Mouse (Mus musculus) thymus, adult 18-20 months (tissue): ENCODE data around the gene Pank2.
"Not testable (repeated sequence)": the region's sequence is repeated elsewhere in the genome, so short reads cannot be mapped to it uniquely, and the experiment has no call there.

Source experiments
- DNase-seq, 2 experiments: peaks; one replicate each; pipeline ENCODE4 v3.0.0; 2022; ENCODE audit warnings: mixed read lengths in 2 of 2

Gene Pank2

DNA sequence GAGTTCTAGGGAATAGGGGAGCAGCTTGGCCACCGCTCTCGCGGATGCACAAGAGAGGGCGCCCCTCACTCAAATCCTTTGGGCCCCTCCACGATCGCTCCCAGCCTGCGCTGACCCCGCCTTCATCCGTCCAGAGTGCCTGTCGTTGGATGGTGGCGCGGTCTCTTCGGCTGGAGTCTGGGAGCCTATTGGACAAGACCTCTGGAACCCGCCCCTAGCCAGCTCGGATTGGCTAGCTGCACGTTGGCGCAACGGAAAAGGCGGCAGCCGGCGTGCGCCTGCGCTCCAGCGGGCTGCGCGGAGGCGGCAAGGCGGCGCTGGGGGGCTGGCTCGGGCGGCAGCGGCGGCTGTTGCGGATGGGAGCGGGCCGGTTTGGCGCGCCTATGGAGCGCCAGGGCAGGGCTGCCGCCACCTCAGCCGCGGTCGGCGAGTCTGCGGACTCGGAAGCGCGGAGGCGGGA lies at the start of gene Pank2:
Gene Pank2, plus strand, starts transcription at position 283 of the 460 bp plus-strand sequence.
- peak; percentile 98 for DNase-seq

- no peak for DNase-seq
These were observed 48.5 kb upstream of the Pank2 start for GRCm38 (mm10) chr2:131213773-131214172.

GRCm38 (mm10) chr2:131215941-131216858 lies 46.1 kb upstream of the Pank2 start:
- DNase-seq: no peak

DNA sequence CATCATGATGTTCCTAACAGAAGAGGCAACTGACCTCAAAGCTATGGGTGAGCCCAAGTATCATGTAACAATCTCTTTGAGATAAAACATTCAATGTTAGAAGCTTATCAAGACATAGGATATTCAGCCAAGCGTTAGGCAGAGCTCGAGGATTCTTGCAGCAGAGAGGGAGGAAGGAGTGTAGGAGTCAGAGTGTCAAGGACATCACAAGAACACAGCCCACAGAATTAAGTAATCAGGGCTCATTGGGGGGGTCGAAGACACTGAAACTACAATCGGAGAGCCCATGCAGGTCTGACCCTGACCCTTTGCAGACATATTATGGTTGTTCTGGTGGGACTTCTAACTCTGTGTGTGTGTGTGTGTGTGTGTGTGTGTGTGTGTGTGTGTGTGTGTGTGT lies 42.3 kb upstream of the Pank2 start:
- DNase-seq: no peak

DNA sequence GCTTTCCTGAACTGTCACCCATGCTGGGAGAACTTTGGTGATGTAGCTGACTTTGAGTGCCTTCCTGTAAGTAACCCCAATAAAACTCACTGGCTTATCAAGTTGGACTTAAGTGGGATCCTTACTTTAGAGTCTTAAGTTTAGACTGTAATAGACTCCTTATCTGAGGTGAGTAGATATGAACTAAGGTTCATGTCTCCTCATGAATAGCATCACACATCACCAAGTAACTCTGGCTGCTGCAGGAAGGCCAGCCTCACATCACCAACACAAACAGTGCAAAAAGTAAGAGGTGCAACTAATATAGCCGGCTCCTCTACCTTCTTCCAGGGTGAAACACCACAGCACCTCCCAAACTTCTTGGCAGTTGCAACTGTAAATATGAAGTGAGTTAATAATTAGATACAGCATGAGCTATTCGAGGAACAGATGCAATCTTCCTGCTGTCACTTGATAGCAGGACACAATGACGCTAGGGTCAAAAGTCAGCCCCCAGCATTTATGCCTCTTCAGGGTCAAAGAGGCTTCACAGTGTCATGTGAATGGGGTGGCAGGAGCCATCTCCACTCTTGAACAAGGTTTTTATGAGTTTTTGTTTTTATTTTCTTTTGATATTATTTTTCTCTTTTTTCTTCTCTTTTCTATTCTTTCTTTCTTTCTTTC lies 40.3 kb upstream of the Pank2 start:
- no peak for DNase-seq

GRCm38 (mm10) chr2:131222562-131222961 lies 39.7 kb upstream of the Pank2 start:
- no peak for DNase-seq

DNA sequence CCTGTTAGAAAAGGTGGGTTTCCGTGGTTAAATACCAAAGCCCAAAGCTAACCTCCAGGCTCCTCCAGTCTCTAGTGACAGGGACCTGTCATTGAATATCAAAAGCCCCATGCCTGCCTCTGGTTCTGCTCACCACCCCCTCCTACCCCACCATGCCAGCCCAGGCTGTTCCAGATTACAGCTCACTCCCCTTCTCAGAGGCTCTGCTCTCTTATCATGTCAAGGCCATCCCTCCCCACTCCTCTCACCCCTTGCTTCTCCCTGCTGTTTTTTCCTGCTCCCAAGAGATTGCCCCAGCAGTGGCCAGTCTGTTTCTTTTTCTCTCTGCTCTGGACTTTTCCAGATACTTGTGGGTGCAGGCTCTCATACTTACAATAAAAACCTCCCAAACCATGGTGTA lies 38.7 kb upstream of the Pank2 start:
- no peak for DNase-seq

DNA sequence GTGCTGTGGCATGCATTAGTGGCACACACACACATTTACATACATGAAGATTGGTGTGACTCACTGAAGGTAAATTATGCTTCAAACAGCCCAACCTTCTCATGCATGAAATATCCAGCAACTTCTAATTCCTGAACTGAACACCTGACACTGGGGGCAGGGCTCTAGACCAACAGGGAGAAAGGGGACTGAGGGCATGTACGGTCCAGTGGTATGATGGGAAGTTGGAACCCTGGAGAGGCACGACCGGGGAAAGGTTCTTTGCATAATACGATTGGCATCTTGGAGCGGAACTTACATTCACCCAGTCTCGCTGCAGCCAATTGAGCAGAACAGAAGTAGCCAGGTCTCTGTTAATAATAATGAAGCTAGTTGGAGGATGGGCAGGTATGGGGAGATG lies 37.1 kb upstream of the Pank2 start:
- no peak for DNase-seq

- not testable (repeated sequence) for DNase-seq
These were observed 35.6 kb upstream of the Pank2 start for GRCm38 (mm10) chr2:131226669-131227068.

- DNase-seq: no peak
These were observed 35.1 kb upstream of the Pank2 start for GRCm38 (mm10) chr2:131227243-131227642.

- no peak for DNase-seq
These were observed 29.7 kb upstream of the Pank2 start for GRCm38 (mm10) chr2:131232558-131232957.

DNA sequence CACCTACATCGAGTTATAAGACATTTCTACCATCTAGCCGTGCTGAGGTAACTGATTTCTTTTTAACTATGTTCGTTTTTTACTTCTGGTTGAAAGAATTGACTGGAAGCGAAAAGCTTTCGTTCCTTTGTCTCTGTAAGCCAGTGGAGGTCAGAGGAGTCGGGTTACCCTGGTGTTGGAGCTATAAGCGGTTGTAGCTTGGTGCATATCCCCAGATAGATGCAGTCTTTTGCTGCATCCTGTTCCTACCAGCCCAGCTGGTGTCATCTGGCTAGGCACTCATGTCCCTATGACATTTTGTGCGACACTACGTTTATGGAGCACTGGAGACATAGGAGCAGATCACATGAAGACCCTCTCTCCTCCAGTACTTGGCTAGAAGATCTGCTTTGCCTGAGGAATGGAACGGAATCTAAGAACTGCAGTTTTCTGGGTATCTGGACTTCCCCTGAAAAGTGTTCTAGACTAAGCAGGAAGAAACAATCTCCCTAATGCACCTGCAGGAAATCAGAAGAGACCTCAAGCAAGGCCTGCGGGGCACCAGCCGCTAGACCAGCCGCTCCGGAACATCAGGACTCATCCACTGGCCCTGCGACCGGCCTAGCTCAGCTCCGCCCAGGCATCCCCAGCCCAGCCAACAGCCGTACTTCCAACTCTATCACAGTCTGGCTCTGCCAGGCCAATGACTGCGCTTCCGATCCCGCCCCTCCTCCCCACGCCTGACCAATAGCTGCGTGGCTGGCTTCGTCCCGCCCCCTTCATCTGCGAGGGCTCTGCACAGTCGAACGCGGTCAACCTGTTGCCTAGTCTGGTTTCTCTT lies 28.8 kb upstream of the Pank2 start, which contains the start of gene Mavs:
Gene Mavs, plus strand, starts transcription at position 757 of the 820 bp plus-strand sequence.
- DNase-seq: peak; percentile 91 to 92

DNA sequence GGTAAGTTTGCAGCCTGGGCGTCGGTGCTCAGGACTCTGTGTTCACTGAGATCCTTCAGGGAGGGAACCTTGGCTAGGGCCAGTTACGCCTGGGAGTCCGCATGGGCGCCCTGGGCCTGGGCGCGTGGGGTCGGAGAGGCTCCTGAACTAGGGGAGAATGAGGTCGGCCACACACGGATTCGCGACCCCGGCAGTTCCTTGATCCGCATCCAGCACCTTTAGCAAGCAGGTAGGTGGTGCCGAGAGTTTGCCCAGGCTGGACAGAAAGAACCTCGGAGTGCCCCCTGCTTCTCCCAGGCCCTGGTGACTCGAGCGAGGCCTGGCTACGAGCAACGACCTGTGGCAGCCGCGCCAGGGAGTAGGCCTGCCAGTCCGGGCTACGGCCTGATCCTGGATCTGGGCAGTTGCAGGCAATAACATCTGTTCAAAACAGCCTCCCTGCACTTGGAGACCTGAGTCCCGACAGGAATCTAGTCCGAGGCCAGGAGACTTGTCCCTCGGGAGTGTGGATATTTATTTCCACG lies 28.1 kb upstream of the Pank2 start:
- no peak for DNase-seq

DNA sequence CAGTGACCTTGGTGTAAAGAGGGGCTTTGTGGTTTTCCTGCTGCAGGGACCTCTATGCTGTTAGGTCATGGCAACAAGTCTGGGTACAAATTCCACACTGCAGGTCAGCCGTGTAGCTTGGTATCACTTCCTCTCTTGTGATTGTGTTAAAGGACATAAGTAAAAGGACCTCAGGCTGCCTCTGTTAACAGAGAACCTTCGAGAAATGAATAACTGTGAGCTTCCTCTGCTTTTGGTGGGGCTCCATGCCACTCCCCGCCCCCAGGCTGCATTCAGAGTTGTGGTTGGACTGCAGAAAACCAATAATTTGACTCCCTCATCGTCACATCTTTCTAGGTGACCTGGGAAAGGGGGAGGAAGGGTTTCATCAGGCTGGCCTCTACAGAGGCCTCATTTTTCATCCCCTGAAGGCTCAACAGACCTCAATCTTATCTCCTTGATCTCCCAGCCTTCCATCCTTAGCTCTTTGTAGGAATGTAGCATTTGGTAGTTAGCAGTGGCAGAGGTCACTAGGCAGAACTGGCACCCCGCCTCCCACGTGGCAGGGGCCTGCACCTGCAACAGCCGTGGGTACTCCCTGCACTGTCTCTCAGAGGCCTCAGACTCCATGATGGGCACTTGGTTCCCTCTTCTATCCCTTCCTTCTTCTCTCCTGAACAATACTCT lies 27.2 kb upstream of the Pank2 start:
- no peak for DNase-seq

DNA sequence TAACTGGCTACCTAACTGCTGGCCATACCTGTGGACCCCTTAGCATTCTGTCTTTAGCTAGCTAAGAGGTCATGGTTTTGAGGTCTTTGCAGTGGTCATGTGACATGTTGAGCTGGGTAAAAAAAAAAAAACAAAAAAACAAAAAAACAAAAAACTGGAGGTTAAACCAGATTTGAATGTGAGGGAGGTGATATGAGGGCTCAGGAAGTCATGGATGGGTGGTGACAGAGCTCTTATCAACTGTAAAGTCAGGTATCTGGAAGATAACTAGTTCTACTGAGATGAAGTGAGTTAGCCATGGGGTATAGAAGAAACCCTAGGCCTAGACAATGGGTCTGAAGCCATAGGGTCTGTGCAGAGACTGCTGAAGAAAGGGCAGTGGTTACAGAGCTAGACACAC lies 20.1 kb upstream of the Pank2 start:
- no peak for DNase-seq

- DNase-seq: no peak
These were observed 19.4 kb upstream of the Pank2 start for GRCm38 (mm10) chr2:131242929-131243328.

GRCm38 (mm10) chr2:131253681-131254328 lies 8.5 kb upstream of the Pank2 start:
- peak in 1 of 2 experiments; percentile 22 for DNase-seq

DNA sequence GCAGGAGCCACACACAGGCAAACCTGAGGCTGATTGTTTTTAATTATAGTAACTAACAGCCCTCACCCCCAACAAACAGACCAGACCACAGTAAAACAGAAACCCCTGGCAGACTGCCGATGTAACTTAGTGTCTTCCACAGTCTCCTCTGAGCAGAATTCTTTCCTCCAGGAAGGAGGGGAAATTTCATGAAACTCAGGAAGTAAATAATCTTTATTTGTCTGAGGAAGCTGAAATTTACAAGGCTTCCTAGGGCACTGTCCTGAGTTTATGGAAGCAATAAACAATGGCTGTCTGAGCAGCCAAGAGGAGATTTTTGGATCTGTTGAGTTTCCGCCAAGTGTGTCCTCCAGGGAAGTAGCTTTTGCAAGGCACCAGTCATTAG lies 8.0 kb upstream of the Pank2 start:
- no peak for DNase-seq

- DNase-seq: no peak
These were observed 6.6 kb upstream of the Pank2 start for GRCm38 (mm10) chr2:131255738-131256137.

DNA sequence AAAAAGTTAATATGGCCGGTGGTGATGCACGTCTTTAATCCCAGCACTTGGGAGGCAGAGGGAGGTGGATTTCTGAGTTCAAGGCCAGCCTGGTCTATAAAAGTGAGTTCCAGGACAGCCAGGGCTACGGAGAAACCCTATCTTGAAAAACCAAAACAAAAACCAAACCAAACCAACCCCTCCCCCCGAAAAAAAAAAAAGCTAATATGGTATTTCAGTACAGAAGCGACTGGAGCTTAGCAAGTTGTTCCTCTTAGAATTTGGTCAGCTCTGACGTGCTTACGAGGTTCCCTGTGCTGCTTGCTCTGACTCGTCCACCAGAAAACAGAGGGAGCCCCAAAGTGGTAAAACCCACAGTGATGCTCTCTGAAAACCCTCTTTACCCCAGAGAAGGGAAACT lies 3.6 kb upstream of the Pank2 start:
- DNase-seq: no peak

GRCm38 (mm10) chr2:131260544-131261307 lies 1.6 kb upstream of the Pank2 start:
- no peak for DNase-seq
